ENCODE assay signal across 21 mouse cellular contexts in genomic region chr14:10022304-10022703, GRCm38 (mm10).
A peak's percentile ranks its signal among the peaks of the same experiment; 100 is the strongest.
DNase-seq lines count a peak whose midpoint lies in the region; ATAC-seq and TF ChIP-seq lines count a peak whose summit lies in the region.
"Had no signal": no experiment of that assay in that cellular context is flagged by ENCODE, and none has a peak within 500 bp of the region (broad histone marks: within the 10 kb centered on the region; RNA-seq: fewer than 3 reads in every experiment).

No protein-coding gene starts in this region.

- H3K4me3 ChIP-seq in neural tube, embryonic 12.5 days = no peak overlapping the region
- H3K4me3 ChIP-seq in forebrain, embryonic 15.5 days = no peak overlapping the region
- no peak overlapping the region for H3K4me3 ChIP-seq in hindbrain, postnatal 0 days (ENCODE audit: low read length)
- no peak overlapping the region for H3K4me3 ChIP-seq in midbrain, postnatal 0 days (ENCODE audit: low read depth, low read length)
- H3K4me3 ChIP-seq: embryonic facial prominence, embryonic 10.5 days; layer of hippocampus, adult 2 months; limb, embryonic 12.5 days; liver, embryonic 13.5 days; lung, embryonic 15.5 days had no signal

- H3K9me3 ChIP-seq in neural tube, embryonic 12.5 days = no peaks in the 10 kb centered on the region
- H3K9me3 ChIP-seq in forebrain, embryonic 15.5 days = no peaks in the 10 kb centered on the region
- no peaks in the 10 kb centered on the region for H3K9me3 ChIP-seq in hindbrain, postnatal 0 days (ENCODE audit: low read length)
- no peaks in the 10 kb centered on the region for H3K9me3 ChIP-seq in midbrain, postnatal 0 days (ENCODE audit: low read length)
- H3K9me3 ChIP-seq: embryonic facial prominence, embryonic 10.5 days; G1E; limb, embryonic 12.5 days; liver, embryonic 13.5 days; lung, embryonic 15.5 days had no signal

- WGBS in neural tube, embryonic 12.5 days = 50% methylated on average over 2 of the region's 2 CpGs
- WGBS in forebrain, embryonic 15.5 days = 15% methylated on average over 2 of the region's 2 CpGs
- 26% methylated on average over 2 of the region's 2 CpGs for WGBS in hindbrain, postnatal 0 days
- WGBS in midbrain, postnatal 0 days = 28% methylated on average over 2 of the region's 2 CpGs

- DNase-seq in neural tube, embryonic 10.5 days (ENCODE audit: extremely low spot score, low spot score) = no peak
- peak; percentile 43 for DNase-seq in hindbrain, postnatal 0 days (ENCODE audit: low spot score)
- DNase-seq in midbrain, postnatal 0 days (ENCODE audit: low spot score) = peak; percentile 39
- no peak for DNase-seq in lung, postnatal 25 days (ENCODE audit: low spot score)
- no peak for DNase-seq in layer of hippocampus, adult 11-12 months (ENCODE audit: low spot score)
- DNase-seq: adrenal gland, adult 2 months; gastrocnemius, postnatal 36 days; heart, postnatal 14 days; liver, embryonic 13.5 days; thymus, postnatal 25 days had no signal

- TF ChIP-seq CTCF in hindbrain, postnatal 0 days (IDR thresholded peaks at IDR 0.05; ENCODE audit: low read depth) = no peak
- no peak for TF ChIP-seq CTCF in midbrain, postnatal 0 days (IDR thresholded peaks at IDR 0.05)

- peaks cover 4% of the 10 kb centered on the region; the same call in 1 of the 2 replicates for H3K4me1 ChIP-seq in neural tube, embryonic 12.5 days
- H3K4me1 ChIP-seq in forebrain, embryonic 15.5 days = peaks cover 17% of the 10 kb centered on the region
- peaks cover 5% of the 10 kb centered on the region; the same call in 1 of the 2 replicates for H3K4me1 ChIP-seq in hindbrain, postnatal 0 days (ENCODE audit: insufficient read depth, low read length)
- H3K4me1 ChIP-seq in midbrain, postnatal 0 days (ENCODE audit: insufficient read depth, low read length) = no peaks in the 10 kb centered on the region
- H3K4me1 ChIP-seq: embryonic facial prominence, embryonic 10.5 days; limb, embryonic 12.5 days; liver, embryonic 13.5 days; lung, embryonic 15.5 days had no signal

- no peaks in the 10 kb centered on the region for H3K36me3 ChIP-seq in neural tube, embryonic 12.5 days
- no peaks in the 10 kb centered on the region for H3K36me3 ChIP-seq in forebrain, embryonic 15.5 days
- H3K36me3 ChIP-seq in hindbrain, postnatal 0 days (ENCODE audit: insufficient read depth, low read length) = no peaks in the 10 kb centered on the region
- no peaks in the 10 kb centered on the region for H3K36me3 ChIP-seq in midbrain, postnatal 0 days (ENCODE audit: insufficient read depth, low read length)
- H3K36me3 ChIP-seq: embryonic facial prominence, embryonic 10.5 days; G1E; limb, embryonic 12.5 days; liver, embryonic 13.5 days; lung, embryonic 15.5 days had no signal

- no peaks in the 10 kb centered on the region for H3K27me3 ChIP-seq in neural tube, embryonic 12.5 days (replicated peaks)
- H3K27me3 ChIP-seq in forebrain, embryonic 15.5 days = no peaks in the 10 kb centered on the region
- no peaks in the 10 kb centered on the region for H3K27me3 ChIP-seq in hindbrain, postnatal 0 days (ENCODE audit: insufficient read depth, low read length)
- no peaks in the 10 kb centered on the region for H3K27me3 ChIP-seq in midbrain, postnatal 0 days (ENCODE audit: insufficient read depth, low read length)
- H3K27me3 ChIP-seq: limb, embryonic 12.5 days; liver, embryonic 13.5 days; lung, embryonic 15.5 days had no signal

- no peak overlapping the region for H3K9ac ChIP-seq in neural tube, embryonic 12.5 days
- H3K9ac ChIP-seq in forebrain, embryonic 15.5 days (replicated peaks) = no peak overlapping the region
- 0 out of 2 replicates have a peak overlapping the region, but pooled peaks have one; percentile 3 for H3K9ac ChIP-seq in hindbrain, postnatal 0 days (replicated peaks; ENCODE audit: low read length)
- H3K9ac ChIP-seq in midbrain, postnatal 0 days (replicated peaks; ENCODE audit: low read length, poor library complexity, severe bottlenecking) = no peak overlapping the region
- H3K9ac ChIP-seq: limb, embryonic 12.5 days; liver, embryonic 13.5 days; lung, embryonic 15.5 days had no signal

- ATAC-seq in neural tube, embryonic 12.5 days (ENCODE audit: low FRiP score, low read depth) = peak; percentile 50; the same call in 1 of the 2 replicates
- peak; percentile 89 for ATAC-seq in forebrain, embryonic 15.5 days (replicated peaks)
- ATAC-seq in hindbrain, postnatal 0 days = 0 out of 2 replicates have a peak, but pooled peaks have one; percentile 40
- no peak for ATAC-seq in midbrain, postnatal 0 days (ENCODE audit: low FRiP score)
- ATAC-seq: CD4-positive, CD25-positive, alpha-beta regulatory T cell, adult 4 months; intestine, postnatal 0 days had no signal

- H3K4me2 ChIP-seq in neural tube, embryonic 12.5 days (replicated peaks) = no peak overlapping the region
- no peak overlapping the region for H3K4me2 ChIP-seq in forebrain, embryonic 15.5 days (replicated peaks)
- H3K4me2 ChIP-seq in hindbrain, postnatal 0 days (ENCODE audit: low read depth, low read length) = no peak overlapping the region
- no peak overlapping the region for H3K4me2 ChIP-seq in midbrain, postnatal 0 days (ENCODE audit: low read depth, low read length, poor library complexity, severe bottlenecking)
- H3K4me2 ChIP-seq: heart, embryonic 11.5 days; limb, embryonic 12.5 days; liver, embryonic 13.5 days; lung, embryonic 15.5 days had no signal

- no peak overlapping the region for H3K27ac ChIP-seq in neural tube, embryonic 12.5 days
- H3K27ac ChIP-seq in forebrain, embryonic 15.5 days (replicated peaks) = no peak overlapping the region
- no peak overlapping the region for H3K27ac ChIP-seq in hindbrain, postnatal 0 days
- no peak overlapping the region for H3K27ac ChIP-seq in midbrain, postnatal 0 days (ENCODE audit: low read depth, low read length)
- H3K27ac ChIP-seq: embryonic facial prominence, embryonic 10.5 days; kidney, postnatal 0 days; layer of hippocampus, adult 2 months; limb, embryonic 12.5 days; liver, embryonic 13.5 days; lung, embryonic 15.5 days had no signal

Comparison
In these comparisons a context has a peak if more than half of its experiments do, and no peak if none do; other contexts are left out.
1. DNase-seq: peak in hindbrain, postnatal 0 days (single experiment) and midbrain, postnatal 0 days (single experiment); none in neural tube, embryonic 10.5 days (single experiment), lung, postnatal 25 days (single experiment) and layer of hippocampus, adult 11-12 months (single experiment).